Mouse (Mus musculus) Patski (cell line): ENCODE results near the gene Fam219b. TPM values are rescaled to one million over a fixed set of nuclear protein-coding genes. Genes with fewer than 3 reads are reported as not detected.

ENCODE experiments used
- ATAC-seq: fragments of 100-300 bp; one replicate; pipeline ENCODE4 v1.8.0; 2021
- CTCF ChIA-PET: fragments of 350-600 bp; sonication (Branson Sonifier 250); formaldehyde crosslinking; loops from one replicate; lab custom pipeline; 2022; ENCODE audit warnings: inconsistent platforms; lab: Charles Lee
- POLR2A ChIA-PET: fragments of 350-600 bp; sonication (Branson Sonifier 250); formaldehyde crosslinking; loops from one replicate; lab custom pipeline; 2022; ENCODE audit warnings: antibody characterized with exemption, inconsistent platforms; lab: Charles Lee
- DNase-seq: peaks from one replicate; pipeline ENCODE4 v3.0.0-alpha.2; 2011; ENCODE audit warnings: low read depth, low spot score
- H3K27me3 ChIP-seq: fragments of 371-371 bp; one replicate; pipeline ENCODE4 v1.5.1; 2021
- CTCF ChIP-seq: fragments of 100-300 bp; IDR thresholded peaks from one replicate; pipeline ENCODE4 v1.5.1; 2021
- in situ Hi-C: fragments of 300-500 bp; cut with MboI; formaldehyde crosslinking; loops from 3 replicates; pipeline ENCODE4 v1.11.1; 2018; ENCODE audit warnings: low pct_unique_long_range_greater_than_20kb, mixed read lengths
- polyA plus RNA-seq: library from polyadenylated mRNA; unstranded; gene quantifications from one replicate; pipeline ENCODE4 v1.2.3, GENCODE M21; 2021

Fam219b gene
- polyA plus RNA-seq, 1 experiment from 2014 or later, result 10.2 TPM

- ATAC-seq (no peak), DNase-seq (no peak)
- POLR2A ChIA-PET, result interaction anchor here (0.6 kb wide), 1 partner anchor 345 kb away, joined by 4 read pairs; no protein-coding TSS in a partner anchor
- H3K27me3 ChIP-seq, result no peaks in the 10 kb centered on the region
- in situ Hi-C loops, result loop anchor here (5.0 kb wide), 2 partner anchors 118 to 317 kb away; no protein-coding TSS in a partner anchor
- CTCF ChIA-PET, result interaction anchor here (0.7 to 1.6 kb wide), 3 partner anchors 8 to 39 kb away, joined by 3 to 5 read pairs (median 4); no protein-coding TSS in a partner anchor
- no peak for TF ChIP-seq CTCF
Measured at GRCm38 (mm10) chr9:57524439-57524838, 12.9 kb upstream of the Fam219b start.

DNA sequence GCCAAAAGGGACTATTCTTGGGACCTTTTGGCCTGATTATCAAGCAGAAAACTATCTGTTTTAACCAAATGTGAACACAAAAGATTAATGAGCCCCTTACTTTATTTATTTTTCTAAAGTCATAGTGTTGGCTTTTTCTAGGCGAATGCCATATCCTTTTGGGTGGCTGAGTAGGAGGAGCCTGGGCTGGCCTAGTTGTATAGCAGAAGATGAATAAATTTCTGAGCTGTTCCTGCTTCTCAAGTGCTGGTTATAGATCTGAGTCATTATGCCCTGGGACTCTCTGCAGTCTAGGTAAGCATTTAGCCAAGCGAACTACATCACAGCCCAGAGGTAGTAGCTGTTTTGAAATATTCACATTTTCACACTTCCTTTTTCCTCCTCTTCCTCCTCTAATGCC lies 11.8 kb upstream of the Fam219b start:
- in situ Hi-C loops, result no loop called here
- ChIA-PET POLR2A (no interaction called here), CTCF (no interaction called here)
- ATAC-seq, result no peak
- no peak for TF ChIP-seq CTCF
- no peak for DNase-seq
- no peaks in the 10 kb centered on the region for H3K27me3 ChIP-seq

DNA sequence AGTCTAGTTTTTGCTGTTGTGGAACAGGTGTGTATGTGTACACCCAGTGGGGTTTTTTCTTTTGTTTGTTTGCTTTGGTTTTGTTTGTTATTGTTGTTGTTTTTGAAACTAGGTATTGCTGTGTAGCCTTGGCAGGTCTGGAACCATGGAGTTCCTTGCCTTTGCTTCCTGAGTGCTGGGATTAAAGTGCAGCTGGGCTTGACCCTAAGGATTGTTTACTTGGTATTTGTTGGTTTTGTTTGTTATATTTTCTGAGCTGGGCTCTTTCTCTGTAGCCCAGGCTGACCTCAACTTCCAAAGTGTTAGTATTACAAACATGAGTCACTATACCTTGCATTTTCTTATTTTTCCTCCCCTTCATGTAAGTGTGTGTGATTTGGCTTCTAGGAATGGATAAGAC lies 10.9 kb upstream of the Fam219b start:
- TF ChIP-seq CTCF, result no peak
- in situ Hi-C loops, result no loop called here

GRCm38 (mm10) chr9:57531946-57532345 lies 5.4 kb upstream of the Fam219b start:
- ChIA-PET POLR2A (no interaction called here), CTCF (interaction anchor here (0.8 kb wide), 1 partner anchor 8 kb away, joined by 4 read pairs; no protein-coding TSS in a partner anchor)
- no peaks in the 10 kb centered on the region for H3K27me3 ChIP-seq
- DNase-seq, result no peak
- in situ Hi-C loops, result no loop called here
- TF ChIP-seq CTCF, result no peak
- ATAC-seq, result no peak

More for the DNA sequence above, 10.9 kb upstream of the Fam219b start:
- ATAC-seq, result no peak
- H3K27me3 ChIP-seq, result no peaks in the 10 kb centered on the region
- ChIA-PET POLR2A (no interaction called here), CTCF (interaction anchor here (1.1 kb wide), 1 partner anchor 9 kb away, joined by 3 read pairs; no protein-coding TSS in a partner anchor)
- DNase-seq, result no peak

GRCm38 (mm10) chr9:57536362-57536761 lies 966 bp upstream of the Fam219b start:
- ATAC-seq, result no peak
- no peaks in the 10 kb centered on the region for H3K27me3 ChIP-seq
- TF ChIP-seq CTCF, result no peak
- CTCF ChIA-PET, result interaction anchor here (2.0 kb wide), 1 partner anchor 15 kb away, joined by 6 read pairs; the partner anchor contains the start of gene Cox5a
- in situ Hi-C loops, result no loop called here
- DNase-seq, result no peak
- POLR2A ChIA-PET, result interaction anchor here (0.7 to 1.1 kb wide), 3 partner anchors 15 to 307 kb away, joined by 4 to 10 read pairs (median 5); partner anchors contain the start of gene Cox5a

DNA sequence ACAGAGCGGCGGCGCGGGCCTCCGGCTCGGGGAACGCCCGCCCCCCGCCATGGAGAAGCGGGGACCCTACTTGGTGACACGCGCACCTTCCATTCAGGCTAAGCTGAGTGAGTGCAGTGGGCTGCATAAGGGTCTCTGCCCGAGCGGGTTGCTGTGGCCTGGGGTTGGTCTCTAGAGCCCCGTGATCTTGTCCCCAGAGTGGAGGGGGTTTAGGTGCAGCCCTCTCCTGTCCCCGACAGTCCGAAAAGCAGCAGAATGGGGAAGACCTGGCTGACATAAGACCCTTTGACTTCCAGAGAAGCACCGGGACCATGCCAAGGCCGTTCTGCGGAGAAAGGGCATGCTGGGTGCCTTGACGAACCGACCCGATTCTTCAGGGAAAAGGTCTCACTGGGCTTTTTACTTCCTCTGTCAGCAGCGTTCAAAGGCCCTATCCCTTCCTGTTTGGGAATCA lies 427 bp downstream of the Fam219b start:
- no peak for TF ChIP-seq CTCF
- H3K27me3 ChIP-seq, result no peaks in the 10 kb centered on the region
- ChIA-PET CTCF (no interaction called here), POLR2A (interaction anchor here (1.3 kb wide), 1 partner anchor 12 kb away, joined by 4 read pairs; no protein-coding TSS in a partner anchor)
- ATAC-seq (peak; percentile 6), DNase-seq (no peak)
- in situ Hi-C loops, result no loop called here

GRCm38 (mm10) chr9:57539550-57539949 lies 2.2 kb downstream of the Fam219b start:
- TF ChIP-seq CTCF, result no peak
- ATAC-seq, result no peak
- in situ Hi-C loops, result no loop called here
- DNase-seq, result no peak
- ChIA-PET POLR2A (interaction anchor here (0.7 kb wide), 1 partner anchor 13 kb away, joined by 3 read pairs; the partner anchor contains the start of gene Mpi), CTCF (no interaction called here)
- H3K27me3 ChIP-seq, result no peaks in the 10 kb centered on the region

GRCm38 (mm10) chr9:57541312-57541711 lies 4.0 kb downstream of the Fam219b start:
- DNase-seq, result no peak

DNA sequence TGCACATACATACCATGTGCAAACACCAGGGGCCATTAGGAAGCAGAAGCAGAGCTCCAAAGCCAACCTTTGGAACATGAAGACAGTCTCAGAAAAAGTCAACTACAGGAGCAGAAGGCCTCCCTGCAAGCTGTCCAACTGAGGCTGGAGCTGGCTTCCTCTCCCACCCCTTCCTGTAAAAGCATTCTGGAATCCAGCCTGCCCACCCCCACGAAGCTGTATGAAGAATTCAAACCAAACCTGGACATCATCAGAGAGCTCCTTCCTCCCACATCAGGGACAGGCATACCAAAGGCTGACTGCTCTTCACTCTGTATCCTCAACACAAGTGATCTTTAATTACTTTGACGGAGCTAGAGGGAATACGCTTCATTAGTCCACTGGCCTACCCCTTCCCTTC lies 6.6 kb downstream of the Fam219b start:
- ATAC-seq (no peak), DNase-seq (no peak)
- no peak for TF ChIP-seq CTCF
- CTCF ChIA-PET, result interaction anchor here (0.6 kb wide), 1 partner anchor 9 kb away, joined by 3 read pairs; the partner anchor contains the start of gene Mpi
- in situ Hi-C loops, result no loop called here
- POLR2A ChIA-PET, result interaction anchor here (1.2 kb wide), 1 partner anchor 68 kb away, joined by 3 read pairs; no protein-coding TSS in a partner anchor
- H3K27me3 ChIP-seq, result no peaks in the 10 kb centered on the region

More at GRCm38 (mm10) chr9:57541312-57541711, 4.0 kb downstream of the Fam219b start:
- no peak for TF ChIP-seq CTCF
- ChIA-PET POLR2A (interaction anchor here (0.8 kb wide), 1 partner anchor 10 kb away, joined by 4 read pairs; no protein-coding TSS in a partner anchor), CTCF (interaction anchor here (0.9 to 1.3 kb wide), 8 partner anchors 9 to 110 kb away, joined by 3 to 5 read pairs (median 3); no protein-coding TSS in a partner anchor)
- ATAC-seq, result no peak
- no peaks in the 10 kb centered on the region for H3K27me3 ChIP-seq
- in situ Hi-C loops, result no loop called here

GRCm38 (mm10) chr9:57547287-57547686 lies 10.0 kb downstream of the Fam219b start:
- DNase-seq (no peak), ATAC-seq (no peak)
- CTCF ChIA-PET, result no interaction called here
- POLR2A ChIA-PET, result no interaction called here
- no peak for TF ChIP-seq CTCF
- in situ Hi-C loops, result no loop called here
- H3K27me3 ChIP-seq, result no peaks in the 10 kb centered on the region

GRCm38 (mm10) chr9:57547869-57548268 lies 10.5 kb downstream of the Fam219b start:
- in situ Hi-C loops, result no loop called here
- no peak for TF ChIP-seq CTCF
- no peak for ATAC-seq
- no peak for DNase-seq
- ChIA-PET CTCF (no interaction called here), POLR2A (no interaction called here)
- no peaks in the 10 kb centered on the region for H3K27me3 ChIP-seq
